Mouse (Mus musculus): ENCODE measurements around the gene Ptprd.

Ptprd gene

DNA sequence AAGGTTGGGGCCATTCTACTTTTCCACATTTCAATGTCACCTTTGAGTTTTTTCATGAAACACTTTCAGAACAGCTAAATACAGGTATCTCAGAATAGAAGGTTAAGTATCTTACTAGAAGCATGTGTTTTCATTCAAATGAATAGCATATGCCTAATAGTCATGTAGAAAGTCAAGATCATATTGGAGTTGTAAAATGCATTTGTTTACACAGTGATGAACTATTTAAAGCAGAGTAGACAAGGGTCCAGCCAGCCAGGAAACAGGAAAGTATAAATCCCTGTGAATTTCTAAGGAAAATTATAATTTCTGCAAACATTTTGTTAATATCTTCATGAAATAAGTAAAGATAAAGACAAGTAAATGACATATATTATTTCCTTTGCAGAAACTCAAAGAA is 1970.2 kb downstream of the Ptprd start:
- in situ Hi-C loops (cut with MboI; ENCODE audit: low pct_unique_long_range_greater_than_20kb in 1 of 2, low sequenced_read_pairs in 2 of 2, unreplicated experiment in 1 of 2) = no loop called here

DNA sequence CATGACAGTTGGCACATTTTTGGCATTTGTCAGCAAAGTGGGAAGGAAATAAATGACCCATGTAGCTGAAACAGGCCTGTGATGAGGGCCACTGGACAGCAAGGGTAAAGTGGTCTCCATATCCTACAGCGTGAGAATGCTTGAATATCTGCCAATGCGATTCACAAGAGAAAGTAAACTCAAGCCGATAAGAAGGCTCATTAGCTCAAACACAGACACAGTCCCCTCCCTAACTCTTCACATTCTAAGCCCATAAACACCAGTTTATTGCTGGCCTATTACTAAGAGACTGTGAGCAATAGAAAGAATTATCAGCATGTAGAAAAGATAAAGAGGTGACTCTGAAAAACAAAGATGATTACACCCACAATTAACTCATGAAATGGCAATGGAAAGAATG is 1970.6 kb downstream of the Ptprd start:
- in situ Hi-C loops (cut with MboI; ENCODE audit: low pct_unique_long_range_greater_than_20kb in 1 of 2, low sequenced_read_pairs in 2 of 2, unreplicated experiment in 1 of 2) = no loop called here

DNA sequence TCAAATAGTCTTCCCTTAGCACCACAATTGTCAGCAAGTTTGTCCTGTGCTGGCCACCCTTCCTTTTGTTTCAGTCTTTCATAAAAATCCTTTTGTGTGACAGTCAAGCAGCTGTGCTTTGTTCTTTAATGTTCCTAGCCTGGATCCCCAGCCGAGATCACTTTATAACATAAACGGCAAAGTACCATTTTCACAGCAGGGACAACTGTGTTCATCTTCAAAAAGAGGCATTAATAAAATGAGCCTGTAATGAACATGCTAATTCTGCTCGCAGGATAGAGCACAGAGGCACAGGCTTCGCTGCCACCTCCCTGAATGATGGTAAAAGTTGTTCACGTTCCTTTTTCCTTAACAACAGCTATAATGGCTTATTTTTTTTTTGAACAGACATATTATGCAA is 1972.7 kb downstream of the Ptprd start:
- in situ Hi-C loops (cut with MboI; ENCODE audit: low pct_unique_long_range_greater_than_20kb in 1 of 2, low sequenced_read_pairs in 2 of 2, unreplicated experiment in 1 of 2) = no loop called here

DNA sequence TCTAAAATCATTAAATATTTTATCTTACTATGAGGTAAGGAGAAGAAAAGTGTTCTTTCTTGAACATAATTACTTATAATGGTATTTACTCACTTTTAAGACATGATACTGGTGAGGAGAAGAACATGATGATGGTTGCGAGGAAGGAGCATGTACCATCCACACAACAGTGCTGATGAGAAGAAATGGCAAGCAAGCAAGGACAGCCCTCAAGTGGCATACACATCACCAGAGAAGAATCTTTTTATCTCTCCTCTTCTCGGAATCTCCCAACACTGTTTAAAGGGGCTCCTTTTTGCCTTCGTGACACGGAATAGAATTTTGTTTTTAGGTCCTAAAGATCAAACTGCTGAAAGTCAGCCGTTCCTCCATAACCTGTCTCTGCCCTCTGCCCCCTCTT is 1973.2 kb downstream of the Ptprd start:
- in situ Hi-C loops (cut with MboI; ENCODE audit: low pct_unique_long_range_greater_than_20kb in 1 of 2, low sequenced_read_pairs in 2 of 2, unreplicated experiment in 1 of 2) = no loop called here

DNA sequence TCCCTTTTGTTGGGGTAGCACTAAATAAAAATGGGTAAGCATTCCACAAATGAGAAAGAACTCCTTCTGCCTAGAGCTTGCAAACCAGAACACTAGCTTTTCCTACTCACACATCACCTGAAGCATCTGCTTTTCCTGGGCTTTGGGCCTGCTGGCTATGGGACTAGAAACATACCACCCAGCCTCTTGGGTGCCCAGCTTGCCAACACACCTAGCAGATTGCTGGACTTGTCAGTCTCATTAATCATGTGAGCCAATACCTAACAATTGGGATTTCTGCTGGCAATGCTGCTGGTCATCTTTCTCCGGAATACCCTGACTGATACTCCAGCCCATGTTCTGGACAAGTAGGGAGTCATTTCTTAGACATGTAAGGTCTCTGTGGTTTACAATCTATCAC is 1973.9 kb downstream of the Ptprd start:
- in situ Hi-C loops (cut with MboI; ENCODE audit: low pct_unique_long_range_greater_than_20kb in 1 of 2, low sequenced_read_pairs in 2 of 2, unreplicated experiment in 1 of 2) = no loop called here

DNA sequence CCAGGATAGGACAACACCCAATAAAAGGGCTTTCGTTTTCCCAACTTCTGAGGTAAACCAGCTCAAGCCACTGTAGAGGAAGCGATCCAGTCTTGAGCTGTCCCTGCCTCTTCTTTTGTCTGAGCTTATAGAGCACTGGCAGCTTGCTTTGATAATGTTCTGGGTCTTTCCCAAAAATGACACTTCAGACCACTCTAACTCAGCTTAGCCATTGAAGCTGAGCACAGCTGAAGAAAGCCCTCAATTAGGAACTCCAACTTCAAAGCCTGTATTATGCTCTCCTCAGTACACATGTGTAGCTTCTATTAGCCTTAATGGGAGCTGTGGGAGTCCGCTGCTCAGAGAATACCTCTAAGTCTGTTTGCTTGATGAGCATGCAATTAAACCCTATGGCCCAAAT is 1988.0 kb downstream of the Ptprd start:
- in situ Hi-C loops (cut with MboI; ENCODE audit: low pct_unique_long_range_greater_than_20kb in 1 of 2, low sequenced_read_pairs in 2 of 2, unreplicated experiment in 1 of 2) = no loop called here

DNA sequence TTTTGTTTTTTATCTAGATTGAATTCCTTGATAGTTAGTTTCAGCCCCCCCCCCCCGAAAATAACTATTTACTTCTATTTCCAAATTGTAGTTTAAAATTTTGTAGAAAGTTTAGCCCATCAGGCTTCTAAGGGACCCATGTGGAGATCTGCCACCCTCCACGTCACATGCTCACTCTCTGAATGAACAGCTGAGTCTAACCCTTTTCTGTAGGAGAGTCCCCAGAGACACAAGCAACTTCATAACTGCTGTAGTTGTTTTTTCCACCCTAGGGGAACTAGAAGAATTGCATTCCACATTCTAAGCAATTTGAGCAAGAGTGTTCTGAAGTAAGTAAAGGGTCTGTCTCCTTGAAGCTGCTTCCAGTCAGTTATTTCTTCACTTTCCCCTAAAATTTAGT is 1989.2 kb downstream of the Ptprd start:
- in situ Hi-C loops (cut with MboI; ENCODE audit: low pct_unique_long_range_greater_than_20kb in 1 of 2, low sequenced_read_pairs in 2 of 2, unreplicated experiment in 1 of 2) = no loop called here

DNA sequence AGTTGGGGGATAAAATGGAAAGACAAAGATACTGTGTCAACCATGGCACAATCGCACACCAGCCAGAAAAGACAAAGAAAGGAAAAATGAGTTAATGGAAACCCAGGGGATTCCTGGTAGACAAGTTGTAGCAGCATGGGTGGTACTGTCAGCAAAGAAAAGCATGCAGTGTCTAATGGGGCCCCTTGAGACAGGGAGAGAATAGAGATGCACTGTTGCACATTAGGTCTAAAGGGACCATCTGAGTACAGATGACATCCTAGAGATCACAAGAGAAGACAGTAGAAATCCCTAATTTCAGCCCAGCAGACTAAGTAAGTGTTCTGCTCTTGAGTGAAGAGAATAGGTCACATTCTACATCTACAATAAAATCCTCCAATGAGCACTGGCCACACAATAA is 1993.7 kb downstream of the Ptprd start:
- in situ Hi-C loops (cut with MboI; ENCODE audit: low pct_unique_long_range_greater_than_20kb in 1 of 2, low sequenced_read_pairs in 2 of 2, unreplicated experiment in 1 of 2) = no loop called here

DNA sequence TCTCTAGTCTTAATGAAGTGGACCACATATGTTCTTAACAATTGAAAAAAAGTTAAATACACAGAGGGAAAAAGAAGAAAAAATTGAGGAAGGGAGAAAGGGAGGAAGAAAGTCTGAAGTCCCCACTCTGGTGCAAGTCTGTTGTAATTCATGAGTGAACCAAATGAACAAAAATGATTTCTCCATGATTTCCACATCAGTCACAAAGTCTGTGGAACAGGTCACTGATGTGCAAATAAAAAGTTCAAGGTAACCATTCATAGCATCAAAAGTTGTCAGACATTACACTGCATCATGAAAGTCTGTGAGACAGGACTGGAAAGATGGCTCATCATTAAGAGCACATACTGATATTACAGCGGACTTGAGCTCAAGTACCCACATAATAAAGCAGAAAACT is 1996.6 kb downstream of the Ptprd start:
- in situ Hi-C loops (cut with MboI; ENCODE audit: low pct_unique_long_range_greater_than_20kb in 1 of 2, low sequenced_read_pairs in 2 of 2, unreplicated experiment in 1 of 2) = no loop called here

DNA sequence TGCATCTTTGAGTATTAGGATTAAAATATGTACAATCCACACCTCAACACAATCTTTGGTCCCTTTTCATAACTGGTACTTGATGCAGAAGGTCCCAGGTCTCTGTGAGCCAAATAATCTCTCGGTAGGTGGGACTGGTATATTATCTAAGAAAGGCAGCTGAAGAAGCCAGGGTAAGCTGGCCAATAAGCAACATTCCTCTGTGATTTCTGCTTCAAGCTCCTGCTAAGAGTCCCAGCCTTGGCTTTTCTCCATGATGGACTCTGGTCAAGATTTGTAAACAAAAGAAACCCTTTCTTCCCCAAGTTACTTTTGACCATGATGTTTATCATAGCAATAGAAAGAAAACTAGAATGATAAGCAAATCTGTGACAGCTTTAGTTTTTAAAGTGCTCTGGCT is 2012.4 kb downstream of the Ptprd start:
- in situ Hi-C loops (cut with MboI; ENCODE audit: low pct_unique_long_range_greater_than_20kb in 1 of 2, low sequenced_read_pairs in 2 of 2, unreplicated experiment in 1 of 2) = no loop called here

DNA sequence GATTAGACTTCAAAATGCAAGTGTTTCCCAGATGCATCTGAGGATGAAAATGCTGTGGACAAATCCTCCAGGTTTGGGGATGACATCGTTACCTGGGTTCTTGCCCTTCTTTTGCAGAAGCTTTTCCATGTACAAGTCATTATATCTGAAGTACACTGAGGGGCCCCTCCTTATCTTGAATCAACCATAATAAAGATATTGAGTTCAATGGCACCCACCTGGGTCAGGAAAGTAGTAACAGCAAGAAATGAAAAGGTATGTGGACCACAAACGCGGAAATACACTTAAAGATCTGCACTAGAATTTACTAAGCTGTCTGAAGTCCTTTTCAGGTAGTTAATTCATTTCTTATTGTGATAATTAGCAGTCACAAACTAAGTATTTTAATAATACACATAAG is 2017.0 kb downstream of the Ptprd start:
- in situ Hi-C loops (cut with MboI; ENCODE audit: low pct_unique_long_range_greater_than_20kb in 1 of 2, low sequenced_read_pairs in 2 of 2, unreplicated experiment in 1 of 2) = no loop called here

DNA sequence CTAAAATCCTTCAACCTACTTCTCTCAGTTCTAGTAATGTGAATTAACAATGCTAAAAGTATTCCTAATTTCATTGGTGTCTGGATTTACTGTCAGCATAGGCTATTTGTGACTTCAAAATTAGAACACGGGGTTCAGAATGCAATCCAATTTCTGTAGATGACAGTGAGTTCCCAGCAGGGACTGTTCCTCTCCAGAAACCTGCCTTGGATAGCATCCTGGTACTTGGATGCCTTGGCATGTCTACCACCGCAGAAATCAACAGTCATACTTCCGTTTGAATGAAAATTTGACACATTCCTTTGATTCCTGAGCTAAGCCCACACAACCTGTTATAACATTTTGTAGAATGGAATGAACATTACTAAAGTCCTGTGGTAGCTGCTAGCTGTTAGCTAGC is 2018.3 kb downstream of the Ptprd start:
- in situ Hi-C loops (cut with MboI; ENCODE audit: low pct_unique_long_range_greater_than_20kb in 1 of 2, low sequenced_read_pairs in 2 of 2, unreplicated experiment in 1 of 2) = no loop called here

DNA sequence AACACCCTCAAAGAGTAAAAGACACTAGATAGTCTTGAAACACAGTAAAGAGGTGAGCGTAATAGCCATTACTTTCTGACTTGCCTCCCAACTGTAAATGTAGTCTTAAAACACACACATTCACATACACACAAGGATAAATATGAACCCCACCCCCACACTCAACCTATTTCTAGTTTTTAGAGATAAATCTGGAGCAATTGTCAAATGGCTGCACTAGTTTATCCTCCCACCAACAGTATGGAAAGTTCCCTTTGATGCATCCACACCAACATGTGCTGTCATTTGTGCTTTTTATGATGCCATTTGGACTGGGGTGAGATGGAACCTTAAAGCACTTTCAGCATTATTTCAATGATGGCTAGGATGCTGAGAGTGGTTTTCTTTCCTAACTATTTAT is 2019.7 kb downstream of the Ptprd start:
- in situ Hi-C loops (cut with MboI; ENCODE audit: low pct_unique_long_range_greater_than_20kb in 1 of 2, low sequenced_read_pairs in 2 of 2, unreplicated experiment in 1 of 2) = no loop called here

DNA sequence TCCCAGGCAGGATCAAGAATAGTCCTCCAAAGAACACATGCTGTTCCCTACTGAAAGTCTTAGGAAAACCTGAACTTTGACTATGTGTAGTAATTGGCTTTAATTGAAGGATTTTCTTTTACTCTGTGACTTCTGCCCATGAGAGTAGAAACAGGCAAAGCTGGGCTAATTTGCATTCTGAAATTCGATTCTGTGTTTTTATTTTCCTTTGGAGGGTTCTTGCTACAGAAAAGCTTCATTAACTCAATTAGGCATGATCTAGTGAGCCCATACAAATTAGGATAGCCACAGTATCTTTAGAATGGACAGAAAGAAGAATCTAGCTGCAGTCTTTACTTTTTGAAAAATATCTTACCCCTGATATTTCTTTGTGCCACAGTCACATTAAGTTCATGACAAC is 2021.0 kb downstream of the Ptprd start:
- in situ Hi-C loops (cut with MboI; ENCODE audit: low pct_unique_long_range_greater_than_20kb in 1 of 2, low sequenced_read_pairs in 2 of 2, unreplicated experiment in 1 of 2) = no loop called here

DNA sequence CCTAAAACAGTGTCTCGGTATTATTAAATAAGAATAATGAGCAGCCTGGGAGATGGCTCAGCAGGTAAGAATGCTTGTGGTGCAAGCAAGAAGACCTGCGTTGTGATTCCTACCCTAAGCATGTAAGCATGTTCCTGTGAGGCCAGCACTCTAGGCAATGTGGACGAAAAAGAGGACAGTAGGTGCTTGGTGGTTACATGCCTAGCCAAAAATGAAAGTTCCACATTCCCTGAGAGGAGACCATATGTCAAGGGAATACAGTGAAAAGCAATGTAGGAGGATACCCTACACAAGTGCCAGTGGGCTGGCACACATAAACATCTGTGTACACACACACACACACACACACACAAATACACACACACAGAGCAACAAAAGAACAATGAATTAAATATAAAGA is 2028.7 kb downstream of the Ptprd start:
- in situ Hi-C loops (cut with MboI; ENCODE audit: low pct_unique_long_range_greater_than_20kb in 1 of 2, low sequenced_read_pairs in 2 of 2, unreplicated experiment in 1 of 2) = no loop called here

DNA sequence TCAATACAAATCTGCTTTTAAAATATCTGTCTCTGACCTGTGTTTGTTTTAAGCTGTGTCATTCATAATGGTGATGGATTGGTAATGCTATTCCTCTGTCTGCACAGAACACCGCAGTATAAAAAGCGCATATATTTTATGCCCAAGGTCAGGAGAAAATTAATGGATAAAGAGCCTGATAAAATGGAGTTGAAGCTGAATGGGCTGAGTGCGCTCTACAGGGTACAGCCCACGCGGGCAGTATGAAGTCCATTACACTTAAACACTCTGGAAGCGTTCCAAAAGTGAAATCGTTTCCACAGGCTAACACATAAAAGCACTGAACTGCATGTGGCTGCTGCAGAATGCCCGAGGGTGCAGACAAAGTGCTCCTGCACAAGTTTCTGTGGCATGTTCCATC is 2032.3 kb downstream of the Ptprd start:
- in situ Hi-C loops (cut with MboI; ENCODE audit: low pct_unique_long_range_greater_than_20kb in 1 of 2, low sequenced_read_pairs in 2 of 2, unreplicated experiment in 1 of 2) = no loop called here

DNA sequence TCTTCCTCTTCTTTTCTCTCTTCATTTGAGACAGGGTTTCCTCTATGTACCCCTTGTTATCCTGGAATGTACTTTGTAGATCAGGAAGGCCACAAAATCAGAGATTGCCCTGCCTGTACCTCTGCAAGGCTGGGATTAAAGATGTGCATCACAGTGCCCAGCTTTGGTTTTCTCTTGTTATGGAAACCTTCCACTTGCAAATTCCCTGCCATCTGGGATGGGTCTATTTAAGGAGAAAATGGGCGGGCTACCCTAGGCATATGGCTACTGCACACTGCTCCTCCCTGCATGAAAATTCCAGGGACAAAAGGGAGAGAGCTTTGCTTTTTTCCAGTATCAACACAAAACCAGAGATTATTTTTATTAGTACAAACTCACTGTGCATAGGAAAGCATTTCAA is 2036.7 kb downstream of the Ptprd start:
- in situ Hi-C loops (cut with MboI; ENCODE audit: low pct_unique_long_range_greater_than_20kb in 1 of 2, low sequenced_read_pairs in 2 of 2, unreplicated experiment in 1 of 2) = no loop called here

DNA sequence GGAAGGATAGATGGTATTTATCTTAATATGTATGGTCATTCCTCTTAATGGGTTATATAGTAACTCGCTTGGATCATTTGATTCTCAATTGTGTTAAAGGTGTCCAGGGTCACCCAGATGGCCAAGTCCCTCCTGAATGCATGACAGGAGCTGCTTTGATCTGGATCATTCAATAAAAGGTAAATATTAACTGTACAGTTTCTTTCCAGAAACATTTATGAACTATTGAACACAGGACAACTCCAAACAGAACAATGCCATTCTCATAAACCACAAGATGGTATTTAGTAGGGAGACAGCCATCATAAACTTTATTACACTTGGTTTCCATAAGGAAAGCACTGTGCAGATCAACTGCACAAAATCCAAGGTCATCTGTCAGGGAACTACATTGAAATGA is 2056.0 kb downstream of the Ptprd start:
- in situ Hi-C loops (cut with MboI; ENCODE audit: low pct_unique_long_range_greater_than_20kb in 1 of 2, low sequenced_read_pairs in 2 of 2, unreplicated experiment in 1 of 2) = no loop called here

DNA sequence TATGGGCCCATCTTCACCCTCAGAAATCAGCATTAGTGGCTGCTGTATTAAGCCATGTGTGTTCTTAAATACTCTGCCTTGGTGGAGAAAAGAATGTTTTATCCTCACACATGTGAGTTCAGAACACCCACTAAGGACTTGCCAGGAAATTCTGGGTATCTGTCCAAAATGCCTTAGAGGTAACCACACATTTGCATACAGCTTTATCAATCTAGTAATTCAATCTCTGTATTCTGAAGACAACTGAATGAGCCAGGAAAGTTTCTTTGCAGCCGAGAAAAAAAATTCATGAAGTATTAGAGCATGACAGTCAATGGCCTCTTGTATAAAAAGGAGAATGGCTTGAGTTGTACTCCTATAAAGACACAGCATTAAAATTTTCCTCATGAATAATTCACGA is 2057.6 kb downstream of the Ptprd start:
- in situ Hi-C loops (cut with MboI; ENCODE audit: low pct_unique_long_range_greater_than_20kb in 1 of 2, low sequenced_read_pairs in 2 of 2, unreplicated experiment in 1 of 2) = no loop called here

DNA sequence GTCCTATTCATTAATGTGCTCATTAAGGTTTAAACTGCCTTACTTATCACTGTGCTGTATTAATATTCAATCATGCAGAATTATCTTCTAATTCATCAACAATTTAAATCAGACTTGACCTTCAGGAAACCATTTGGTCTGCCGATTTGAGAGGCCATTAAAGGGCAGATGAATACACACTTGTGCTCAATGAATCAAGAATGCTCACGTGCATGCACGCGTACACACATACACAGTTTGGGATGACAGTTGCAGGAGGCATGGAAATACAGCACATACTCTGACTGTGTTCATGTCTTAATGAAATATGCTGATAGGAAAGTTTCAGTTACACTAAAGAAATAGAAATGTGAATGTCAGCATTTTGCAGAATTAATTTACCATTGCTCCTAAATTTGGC is 2066.8 kb downstream of the Ptprd start:
- in situ Hi-C loops (cut with MboI; ENCODE audit: low pct_unique_long_range_greater_than_20kb in 1 of 2, low sequenced_read_pairs in 2 of 2, unreplicated experiment in 1 of 2) = no loop called here

DNA sequence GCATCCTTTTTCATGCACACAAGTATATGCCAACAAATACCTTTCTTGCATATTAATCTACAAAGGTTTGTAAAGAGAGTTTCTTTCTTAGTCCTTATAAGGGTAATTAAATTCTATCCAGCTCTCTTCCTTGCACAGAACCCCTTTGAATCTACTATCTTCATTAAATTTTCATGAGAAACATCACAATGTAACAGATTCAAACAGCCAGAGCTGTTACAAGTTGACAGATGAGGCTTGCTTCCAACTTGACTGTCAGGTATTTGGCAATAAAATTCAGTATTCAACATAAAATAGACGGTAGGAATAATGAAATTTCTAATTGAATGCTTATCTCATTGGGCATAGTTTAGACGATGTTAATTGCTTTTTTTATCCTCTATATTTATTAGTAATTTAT is 2067.4 kb downstream of the Ptprd start:
- in situ Hi-C loops (cut with MboI; ENCODE audit: low pct_unique_long_range_greater_than_20kb in 1 of 2, low sequenced_read_pairs in 2 of 2, unreplicated experiment in 1 of 2) = no loop called here

DNA sequence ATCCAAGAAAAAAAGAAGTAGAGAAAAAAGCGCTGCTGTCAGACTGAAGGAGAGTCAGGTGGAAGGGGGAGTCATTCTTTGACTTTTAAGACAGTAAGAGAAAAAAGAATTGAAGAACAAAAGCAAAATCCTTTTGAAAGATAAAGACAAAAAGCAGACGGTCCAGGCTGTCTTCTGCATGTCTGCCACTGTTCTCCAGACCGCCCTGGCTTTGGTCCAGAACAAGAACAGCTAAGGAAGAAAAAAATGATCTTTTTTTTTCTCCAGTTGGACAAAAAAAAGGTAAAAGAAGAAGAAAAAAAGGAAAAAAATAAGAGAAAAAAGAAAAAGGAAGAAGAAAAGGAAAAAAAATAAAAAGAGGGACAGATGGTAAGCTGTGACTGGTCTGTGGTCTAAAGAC is 2073.9 kb downstream of the Ptprd start:
- in situ Hi-C loops (cut with MboI; ENCODE audit: low pct_unique_long_range_greater_than_20kb in 1 of 2, low sequenced_read_pairs in 2 of 2, unreplicated experiment in 1 of 2) = no loop called here

Data from mouse embryonic stem cell (cell line).